Mouse (Mus musculus) liver, embryonic 14 days (tissue): Measurements from ENCODE around the gene Lrch3. TPM values are rescaled to one million over a fixed set of nuclear protein-coding genes. Genes with fewer than 3 reads are reported as not detected.

Experiments used
- polyA plus RNA-seq: library from polyadenylated mRNA; depleted of rRNA; stranded (reverse); fragments of >200 nt; gene quantifications from 2 replicates; pipeline ENCODE4 v1.2.3, GENCODE M21; 2012; rRNA removed

Gene Lrch3
- 6.4 and 7.4 TPM in 2 replicates for polyA plus RNA-seq

GRCm38 (mm10) chr16:32913937-32914881 lies at the start of gene Lrch3:
TSS of gene Lrch3 (plus strand) at chr16:32914100.

DNA sequence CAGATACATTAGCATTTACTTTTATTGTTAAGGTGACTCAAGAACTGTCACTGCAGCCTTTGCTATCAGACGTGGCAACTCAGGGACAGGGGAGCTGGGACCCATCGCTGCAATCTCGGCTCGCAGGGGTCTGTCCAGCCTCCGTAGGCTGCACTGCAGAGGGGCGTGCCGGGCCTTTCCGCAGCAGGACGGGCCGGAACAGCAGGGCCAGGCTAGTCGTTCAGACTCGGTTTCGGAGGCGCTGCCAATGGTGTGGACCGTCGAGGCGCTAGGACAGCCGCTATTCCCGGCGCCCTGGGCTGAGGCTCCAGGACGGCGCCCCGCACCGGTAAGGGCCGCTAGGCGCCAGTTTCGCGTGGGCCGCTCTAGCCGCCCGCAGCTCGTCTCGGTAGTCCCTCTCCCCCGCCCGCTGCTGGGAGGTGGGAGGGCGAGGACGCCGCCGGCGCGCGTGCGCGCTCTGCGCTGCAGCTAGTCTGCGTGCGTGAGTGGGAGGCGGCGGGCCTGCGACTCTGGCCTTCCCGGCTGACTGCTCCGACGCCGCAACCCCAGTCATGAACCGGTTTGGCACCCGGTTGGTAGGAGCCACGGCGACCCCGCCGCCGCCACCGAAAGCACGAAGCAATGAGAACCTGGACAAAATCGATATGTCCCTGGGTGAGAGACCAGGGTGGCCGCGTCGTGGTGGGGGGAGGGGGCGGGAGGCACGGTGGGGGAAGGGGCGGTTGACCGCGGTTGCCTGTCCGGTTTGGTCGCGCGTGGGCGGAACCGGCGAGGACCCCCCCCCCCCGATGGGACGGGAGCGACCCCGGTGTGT lies 36.4 kb upstream of the Lrch3 start, which contains the start of the genes Fyttd1 and Rubcn:
Gene Fyttd1 (plus strand): TSS at position 158 of the 814 bp plus-strand sequence.
Gene Rubcn (minus strand): TSS at position 424 of the 814 bp plus-strand sequence.

DNA sequence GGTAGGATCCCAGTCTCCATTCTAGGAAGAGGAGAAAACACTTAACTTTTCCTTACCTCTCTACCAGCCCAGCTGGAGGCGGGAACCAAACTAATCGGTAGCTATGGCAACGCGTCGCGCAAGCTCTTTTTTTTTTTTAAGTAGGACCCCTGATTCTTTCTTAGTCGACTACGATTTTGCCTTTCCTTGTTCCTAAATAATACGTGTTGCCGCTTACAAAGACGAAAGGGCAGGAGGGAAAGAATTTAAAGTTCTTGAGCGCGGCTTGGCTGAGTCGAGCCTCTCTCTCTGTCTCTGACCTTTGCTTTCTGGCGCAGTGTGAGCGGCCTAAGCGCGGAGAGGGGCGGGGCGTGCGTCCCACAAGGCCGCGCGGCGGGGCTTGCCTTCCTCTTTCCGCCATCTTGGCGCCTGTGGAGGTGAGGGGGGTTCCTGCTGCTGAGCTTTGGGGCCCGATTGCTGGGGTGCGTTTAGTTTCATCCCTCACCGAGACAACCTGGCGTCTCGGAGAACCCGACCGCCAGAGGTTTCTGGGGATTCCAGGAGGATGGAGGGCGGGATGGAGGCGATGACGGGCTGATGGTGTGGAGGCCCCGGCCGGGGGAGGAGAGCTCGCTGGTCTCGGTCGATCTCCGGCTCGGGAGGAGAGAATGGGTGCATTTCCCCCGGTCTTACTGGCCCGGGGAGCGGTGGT lies 142.3 kb downstream of the Lrch3 start, which contains the start of the genes Iqcg and Rpl35a:
Gene Iqcg (minus strand): TSS at position 124 of the 691 bp plus-strand sequence.
Gene Rpl35a (plus strand): TSS at position 359 of the 691 bp plus-strand sequence.

GRCm38 (mm10) chr16:33062024-33062681 lies 148.3 kb downstream of the Lrch3 start, which contains the start of gene Lmln:
TSS of gene Lmln (plus strand) at chr16:33062521.

Other genes starting within 250 kb of the Lrch3 start
- gene Muc4, start 178.2 kb upstream of the Lrch3 start, polyA plus RNA-seq = 0.35 and 0.60 TPM in 2 replicates
- gene Muc20, start 116.7 kb upstream of the Lrch3 start, polyA plus RNA-seq = 0.01 TPM in 1 of 2 replicates, not detected in the other
- gene Smbd1, start 103.6 kb upstream of the Lrch3 start, polyA plus RNA-seq = 0.12 TPM in 1 of 2 replicates, not detected in the other
- 9.5 and 11.0 TPM in 2 replicates for gene Fyttd1, start 36.6 kb upstream of the Lrch3 start, polyA plus RNA-seq
- 4.3 and 4.8 TPM in 2 replicates for gene Rubcn, start 36.3 kb upstream of the Lrch3 start, polyA plus RNA-seq
- 0.14 and 0.18 TPM in 2 replicates for gene Iqcg, start 142.1 kb downstream of the Lrch3 start, polyA plus RNA-seq
- 1,006 and 1,009 TPM in 2 replicates for gene Rpl35a, start 142.4 kb downstream of the Lrch3 start, polyA plus RNA-seq
- 0.76 and 0.92 TPM in 2 replicates for gene Lmln, start 148.4 kb downstream of the Lrch3 start, polyA plus RNA-seq